Comparison of ENCODE assay signal across 26 mouse cellular contexts in the genomic region with DNA sequence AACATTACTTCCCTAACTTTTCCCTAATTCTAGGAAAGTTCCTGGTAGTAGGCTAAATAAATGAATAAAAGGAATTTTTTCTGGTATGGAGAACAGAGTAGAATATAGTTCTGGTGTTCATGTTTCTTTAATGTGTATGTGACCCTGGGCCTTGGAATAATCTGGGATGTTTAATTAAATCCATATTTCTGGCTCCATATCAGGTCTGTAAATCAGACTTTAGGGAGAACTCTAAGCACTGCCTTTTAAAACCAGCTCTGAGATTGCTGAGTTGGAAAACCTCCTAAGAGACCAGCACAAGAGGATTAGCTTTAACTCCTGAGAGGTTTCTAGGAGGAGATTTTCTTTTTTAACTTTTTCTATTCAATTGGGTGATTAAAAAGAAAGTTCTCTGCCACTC. TPM values are rescaled to one million over a fixed set of nuclear protein-coding genes. Genes with fewer than 3 reads are reported as not detected.
DNase-seq lines count a peak whose midpoint lies in the region; ATAC-seq and TF ChIP-seq lines count a peak whose summit lies in the region.
"Had no signal": no experiment of that assay in that cellular context is flagged by ENCODE, and none has a peak within 500 bp of the region (broad histone marks: within the 10 kb centered on the region; RNA-seq: fewer than 3 reads in every experiment).

No protein-coding gene starts in this region.

- no peak overlapping the region for H3K4me2 ChIP-seq in embryonic facial prominence, embryonic 11.5 days (ENCODE audit: low read depth, low read length)
- H3K4me2 ChIP-seq in embryonic facial prominence, embryonic 14.5 days (ENCODE audit: low read depth, low read length) = no peak overlapping the region
- H3K4me2 ChIP-seq: embryonic facial prominence, embryonic 15.5 days; forebrain, embryonic 12.5 days had no signal

- no peak overlapping the region for H3K27ac ChIP-seq in embryonic facial prominence, embryonic 11.5 days (replicated peaks; ENCODE audit: low read depth, low read length)
- no peak overlapping the region for H3K27ac ChIP-seq in embryonic facial prominence, embryonic 10.5 days (replicated peaks)
- no peak overlapping the region for H3K27ac ChIP-seq in embryonic facial prominence, embryonic 14.5 days (replicated peaks; ENCODE audit: low read depth, low read length)
- no peak overlapping the region for H3K27ac ChIP-seq in cerebellum, adult 2 months (ENCODE audit: insufficient read depth, low read length)
- H3K27ac ChIP-seq: embryonic facial prominence, embryonic 15.5 days; forebrain, embryonic 10.5 days; forebrain, embryonic 12.5 days had no signal

- no peak for TF ChIP-seq CTCF in cerebellum, adult 2 months (IDR thresholded peaks at IDR 0.05; ENCODE audit: borderline replicate concordance, insufficient read depth, low read depth, low read length)

- H3K9me3 ChIP-seq in embryonic facial prominence, embryonic 11.5 days (replicated peaks; ENCODE audit: control insufficient read depth, low read length) = no peaks in the 10 kb centered on the region
- no peaks in the 10 kb centered on the region for H3K9me3 ChIP-seq in embryonic facial prominence, embryonic 10.5 days
- H3K9me3 ChIP-seq in embryonic facial prominence, embryonic 14.5 days (ENCODE audit: control insufficient read depth, low read length) = no peaks in the 10 kb centered on the region
- H3K9me3 ChIP-seq: embryonic facial prominence, embryonic 15.5 days; forebrain, embryonic 10.5 days; forebrain, embryonic 12.5 days; G1E had no signal

- no peak overlapping the region for H3K9ac ChIP-seq in embryonic facial prominence, embryonic 11.5 days (replicated peaks; ENCODE audit: low read length)
- no peak overlapping the region for H3K9ac ChIP-seq in embryonic facial prominence, embryonic 14.5 days (ENCODE audit: low read depth, low read length)
- H3K9ac ChIP-seq: embryonic facial prominence, embryonic 15.5 days; forebrain, embryonic 12.5 days had no signal

- H3K36me3 ChIP-seq in embryonic facial prominence, embryonic 11.5 days (replicated peaks; ENCODE audit: control insufficient read depth, insufficient read depth, low read depth, low read length) = no peaks in the 10 kb centered on the region
- no peaks in the 10 kb centered on the region for H3K36me3 ChIP-seq in embryonic facial prominence, embryonic 10.5 days (replicated peaks)
- no peaks in the 10 kb centered on the region for H3K36me3 ChIP-seq in embryonic facial prominence, embryonic 14.5 days (ENCODE audit: control insufficient read depth, insufficient read depth, low read length)
- H3K36me3 ChIP-seq: embryonic facial prominence, embryonic 15.5 days; forebrain, embryonic 10.5 days; forebrain, embryonic 12.5 days; G1E had no signal

- ATAC-seq in embryonic facial prominence, embryonic 11.5 days (replicated peaks; ENCODE audit: insufficient number of reproducible peaks, low FRiP score, low TSS enrichment, low read depth) = no peak
- 0 out of 2 replicates have a peak, but pooled peaks have one; percentile 44 for ATAC-seq in embryonic facial prominence, embryonic 14.5 days (ENCODE audit: low read depth)
- no peak for ATAC-seq in monocyte, adult 5-6 weeks (replicated peaks; ENCODE audit: insufficient number of reproducible peaks, low FRiP score, low TSS enrichment, poor library complexity, severe bottlenecking)
- ATAC-seq: CD4-positive, CD25-positive, alpha-beta regulatory T cell, adult 4 months; forebrain, embryonic 14.5 days; forebrain, embryonic 16.5 days had no signal

- H3K4me1 ChIP-seq in embryonic facial prominence, embryonic 11.5 days (ENCODE audit: control insufficient read depth, insufficient read depth, low read length) = no peaks in the 10 kb centered on the region
- H3K4me1 ChIP-seq in embryonic facial prominence, embryonic 10.5 days = no peaks in the 10 kb centered on the region
- no peaks in the 10 kb centered on the region for H3K4me1 ChIP-seq in embryonic facial prominence, embryonic 14.5 days (ENCODE audit: control insufficient read depth, insufficient read depth, low read length)
- H3K4me1 ChIP-seq in cerebellum, adult 2 months (ENCODE audit: control insufficient read depth, insufficient read depth, low read length) = no peaks in the 10 kb centered on the region
- H3K4me1 ChIP-seq: embryonic facial prominence, embryonic 15.5 days; forebrain, embryonic 12.5 days had no signal

- DNase-seq in embryonic facial prominence, embryonic 11.5 days (ENCODE audit: low spot score) = peak; percentile 52
- DNase-seq in embryonic facial prominence, embryonic 10.5 days (ENCODE audit: low spot score) = no peak
- DNase-seq in NIH3T3 (ENCODE audit: low read depth) = peak; percentile 6
- DNase-seq in embryonic facial prominence, embryonic 14.5 days (ENCODE audit: low spot score) = peak; percentile 44
- no peak for DNase-seq in cerebellum, adult 2 months
- DNase-seq: adrenal gland, adult 2 months; adrenal gland, postnatal 10 days; adrenal gland, postnatal 25 days; B cell, adult 2 months; cerebellum, adult 11-12 months; cerebellum, adult 8-10 months; cerebellum, adult 9-11 months; cerebellum, postnatal 14 days; cerebellum, postnatal 36 days; embryo, embryonic 11 days had no signal

- no peaks in the 10 kb centered on the region for H3K27me3 ChIP-seq in embryonic facial prominence, embryonic 11.5 days (ENCODE audit: control insufficient read depth, insufficient read depth, low read length)
- no peaks in the 10 kb centered on the region for H3K27me3 ChIP-seq in embryonic facial prominence, embryonic 10.5 days (replicated peaks; ENCODE audit: low read depth, poor library complexity, severe bottlenecking)
- no peaks in the 10 kb centered on the region for H3K27me3 ChIP-seq in embryonic facial prominence, embryonic 14.5 days (replicated peaks; ENCODE audit: control insufficient read depth, insufficient read depth, low read length)
- no peaks in the 10 kb centered on the region for H3K27me3 ChIP-seq in cerebellum, adult 2 months (ENCODE audit: control insufficient read depth, insufficient read depth, low read length)
- H3K27me3 ChIP-seq: CH12.LX; embryonic facial prominence, embryonic 15.5 days; forebrain, embryonic 12.5 days had no signal

- no peak overlapping the region for H3K4me3 ChIP-seq in embryonic facial prominence, embryonic 11.5 days (ENCODE audit: low read depth, low read length)
- H3K4me3 ChIP-seq in embryonic facial prominence, embryonic 10.5 days = no peak overlapping the region
- H3K4me3 ChIP-seq in embryonic facial prominence, embryonic 14.5 days (ENCODE audit: low read depth, low read length) = no peak overlapping the region
- H3K4me3 ChIP-seq in cerebellum, adult 2 months (replicated peaks; ENCODE audit: insufficient read depth, low read depth, low read length) = no peak overlapping the region
- H3K4me3 ChIP-seq: embryonic facial prominence, embryonic 15.5 days; erythroblast, embryonic 14.5 days; forebrain, embryonic 10.5 days; forebrain, embryonic 12.5 days had no signal

- no peak for TF ChIP-seq POLR2A in cerebellum, adult 2 months (IDR thresholded peaks at IDR 0.05; ENCODE audit: borderline replicate concordance, insufficient read depth, low read length)

RNA-seq across cellular contexts. Expression of a gene that starts 36.7 kb away (rescaled TPM):
- 6.6 and 6.8 TPM in 2 replicates for polyA plus RNA-seq in embryonic facial prominence, embryonic 11.5 days (2014; fragmentation: Nextera tagmentation; extraction: Ambion mirVana)
- polyA plus RNA-seq in embryonic facial prominence, embryonic 10.5 days (2016; fragmentation: Nextera tagmentation; extraction: Ambion mirVana) = 7.2 and 8.1 TPM in 2 replicates
- polyA plus RNA-seq in embryonic facial prominence, embryonic 14.5 days (2014; fragmentation: Nextera tagmentation; extraction: Ambion mirVana) = 1.9 and 3.5 TPM in 2 replicates
- 0.08 and 0.13 TPM in 2 replicates for polyA plus RNA-seq in cerebellum, adult 2 months (2012; rRNA removed)
- not detected in 3 replicates for total RNA-seq in monocyte, adult 5-6 weeks (2017)
- total RNA-seq: adrenal gland, adult 2 months; adrenal gland, postnatal 10 days; adrenal gland, postnatal 25 days; CH12.LX; common myeloid progenitor, adult 5-6 weeks had no signal
- polyA plus RNA-seq: adrenal gland, adult 2 months; CD4-positive, CD25-positive, alpha-beta regulatory T cell, adult 4 months; erythroblast, embryonic 14.5 days; G1E had no signal

Comparison
In these comparisons a context has a peak if more than half of its experiments do, and no peak if none do; other contexts are left out.
1. DNase-seq: peak in embryonic facial prominence, embryonic 11.5 days (single experiment), NIH3T3 (single experiment) and embryonic facial prominence, embryonic 14.5 days (single experiment); none in embryonic facial prominence, embryonic 10.5 days (single experiment) and cerebellum, adult 2 months (0 of 2).